ENCODE assay signal across 13 mouse cellular contexts in the genomic region with DNA sequence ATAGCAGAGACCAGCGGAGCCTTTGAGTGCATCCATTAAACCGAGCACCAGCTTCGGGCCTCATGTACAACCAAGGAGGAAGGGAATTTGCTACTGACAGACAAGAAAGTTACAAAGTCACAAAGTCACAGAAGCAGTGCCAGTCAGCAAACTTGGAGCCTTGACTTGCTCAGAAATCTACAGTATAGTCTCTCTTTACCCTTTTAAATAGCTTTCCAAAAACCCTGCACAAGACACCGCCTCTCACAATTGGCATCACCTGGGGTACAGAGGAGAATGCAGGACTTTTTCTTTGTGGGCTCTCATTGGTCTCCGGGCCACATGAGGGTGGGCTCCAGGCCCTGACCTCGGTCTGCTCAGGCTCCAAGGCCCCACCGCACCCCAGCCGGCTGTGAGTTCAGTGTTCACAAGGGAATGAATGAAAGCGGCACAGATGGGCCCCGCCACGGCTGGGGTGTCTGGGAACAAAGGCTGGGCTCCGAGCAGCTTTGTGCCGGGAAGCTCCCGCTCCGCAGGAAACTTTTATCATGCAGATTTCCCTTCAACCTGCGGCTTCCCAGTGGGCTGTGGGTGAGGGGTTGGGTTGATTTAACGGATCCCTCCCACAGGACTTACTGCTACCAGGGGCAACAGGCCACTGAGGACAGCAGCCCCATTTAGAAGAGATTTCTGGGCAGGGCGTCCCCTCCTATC. TPM values are rescaled to one million over a fixed set of nuclear protein-coding genes. Genes with fewer than 3 reads are reported as not detected.
DNase-seq lines count a peak whose midpoint lies in the region; ATAC-seq lines count a peak whose summit lies in the region.
"Had no signal": no experiment of that assay in that cellular context is flagged by ENCODE, and none has a peak within 500 bp of the region (broad histone marks: within the 10 kb centered on the region; RNA-seq: fewer than 3 reads in every experiment).

No protein-coding gene starts in this region.

- peaks cover 87% of the 10 kb centered on the region for H3K36me3 ChIP-seq in heart, embryonic 13.5 days
- peaks cover 3% of the 10 kb centered on the region for H3K36me3 ChIP-seq in embryonic facial prominence, embryonic 11.5 days (replicated peaks; ENCODE audit: control insufficient read depth, insufficient read depth, low read depth, low read length)
- H3K36me3 ChIP-seq in hindbrain, embryonic 16.5 days (ENCODE audit: control insufficient read depth, insufficient read depth, low read length) = peaks cover 19% of the 10 kb centered on the region
- peaks cover 41% of the 10 kb centered on the region for H3K36me3 ChIP-seq in neural tube, embryonic 14.5 days (ENCODE audit: control insufficient read depth, insufficient read depth, low read length)

- H3K27ac ChIP-seq in heart, embryonic 13.5 days (replicated peaks) = peak overlapping the region; percentile 42; the same call in 1 of the 2 replicates
- H3K27ac ChIP-seq in embryonic facial prominence, embryonic 11.5 days (replicated peaks; ENCODE audit: low read depth, low read length) = peak overlapping the region; percentile 52
- H3K27ac ChIP-seq in hindbrain, embryonic 16.5 days (ENCODE audit: low read depth, low read length) = peak overlapping the region; percentile 68
- peak overlapping the region; percentile 76 for H3K27ac ChIP-seq in neural tube, embryonic 14.5 days (ENCODE audit: low read depth, low read length)

- DNase-seq in heart, adult 8-10 months (ENCODE audit: low spot score) = no peak
- DNase-seq in embryonic facial prominence, embryonic 11.5 days (ENCODE audit: low spot score) = peak; percentile 51
- DNase-seq in kidney, adult 9 months = no peak
- no peak for DNase-seq in lung, postnatal 10 days
- DNase-seq in natural killer cell, adult 2 months (ENCODE audit: low spot score in 2 of 2) = no peak
- DNase-seq: B cell, adult 2 months; cerebellum, postnatal 25 days; heart, postnatal 36 days; lung, embryonic 14.5 days had no signal

- ATAC-seq in heart, embryonic 13.5 days (ENCODE audit: extremely low read depth, insufficient number of reproducible peaks, low FRiP score, low TSS enrichment) = no peak
- peak; percentile 86 for ATAC-seq in embryonic facial prominence, embryonic 11.5 days (replicated peaks; ENCODE audit: insufficient number of reproducible peaks, low FRiP score, low TSS enrichment, low read depth)
- ATAC-seq in hindbrain, embryonic 16.5 days = peak; percentile 91
- peak; percentile 91 for ATAC-seq in neural tube, embryonic 14.5 days (ENCODE audit: low read depth)

- 56% methylated on average over 18 of the region's 18 CpGs for WGBS in heart, embryonic 13.5 days
- 36% methylated on average over 18 of the region's 18 CpGs for WGBS in embryonic facial prominence, embryonic 11.5 days
- WGBS in hindbrain, embryonic 16.5 days = 19% methylated on average over 18 of the region's 18 CpGs
- WGBS in neural tube, embryonic 14.5 days = 11% methylated on average over 18 of the region's 18 CpGs

- no peaks in the 10 kb centered on the region for H3K27me3 ChIP-seq in heart, embryonic 13.5 days (replicated peaks)
- no peaks in the 10 kb centered on the region for H3K27me3 ChIP-seq in embryonic facial prominence, embryonic 11.5 days (ENCODE audit: control insufficient read depth, insufficient read depth, low read length)
- no peaks in the 10 kb centered on the region for H3K27me3 ChIP-seq in hindbrain, embryonic 16.5 days (replicated peaks; ENCODE audit: control insufficient read depth, insufficient read depth, low read length)
- H3K27me3 ChIP-seq in neural tube, embryonic 14.5 days (ENCODE audit: control insufficient read depth, insufficient read depth, low read length) = no peaks in the 10 kb centered on the region

- no peaks in the 10 kb centered on the region for H3K9me3 ChIP-seq in heart, embryonic 13.5 days
- H3K9me3 ChIP-seq in embryonic facial prominence, embryonic 11.5 days (replicated peaks; ENCODE audit: control insufficient read depth, low read length) = no peaks in the 10 kb centered on the region
- H3K9me3 ChIP-seq in hindbrain, embryonic 16.5 days (ENCODE audit: control insufficient read depth, low read length) = no peaks in the 10 kb centered on the region
- no peaks in the 10 kb centered on the region for H3K9me3 ChIP-seq in neural tube, embryonic 14.5 days (ENCODE audit: control insufficient read depth, low read length)

- 0 out of 2 replicates have a peak overlapping the region, but pooled peaks have one; percentile 13 for H3K9ac ChIP-seq in heart, embryonic 13.5 days
- no peak overlapping the region for H3K9ac ChIP-seq in embryonic facial prominence, embryonic 11.5 days (replicated peaks; ENCODE audit: low read length)
- H3K9ac ChIP-seq in hindbrain, embryonic 16.5 days (ENCODE audit: low read depth, low read length) = no peak overlapping the region; the same call in 1 of the 2 replicates
- H3K9ac ChIP-seq in neural tube, embryonic 14.5 days (replicated peaks; ENCODE audit: low read depth, low read length) = no peak overlapping the region
- H3K9ac ChIP-seq: lung, embryonic 14.5 days had no signal

- no peak overlapping the region for H3K4me3 ChIP-seq in heart, embryonic 13.5 days
- H3K4me3 ChIP-seq in embryonic facial prominence, embryonic 11.5 days (ENCODE audit: low read depth, low read length) = no peak overlapping the region
- no peak overlapping the region for H3K4me3 ChIP-seq in hindbrain, embryonic 16.5 days (ENCODE audit: low read length)
- no peak overlapping the region for H3K4me3 ChIP-seq in neural tube, embryonic 14.5 days (ENCODE audit: low read depth, low read length)

- peaks cover 7% of the 10 kb centered on the region; the same call in 1 of the 2 replicates for H3K4me1 ChIP-seq in heart, embryonic 13.5 days
- H3K4me1 ChIP-seq in embryonic facial prominence, embryonic 11.5 days (ENCODE audit: control insufficient read depth, insufficient read depth, low read length) = no peaks in the 10 kb centered on the region
- peaks cover 3% of the 10 kb centered on the region; the same call in 1 of the 2 replicates for H3K4me1 ChIP-seq in hindbrain, embryonic 16.5 days (ENCODE audit: control insufficient read depth, insufficient read depth, low read depth, low read length)
- peaks cover 15% of the 10 kb centered on the region; the same call in 1 of the 2 replicates for H3K4me1 ChIP-seq in neural tube, embryonic 14.5 days (ENCODE audit: control insufficient read depth, insufficient read depth, low read length)

- no peak overlapping the region for H3K4me2 ChIP-seq in heart, embryonic 13.5 days
- H3K4me2 ChIP-seq in embryonic facial prominence, embryonic 11.5 days (ENCODE audit: low read depth, low read length) = no peak overlapping the region
- H3K4me2 ChIP-seq in hindbrain, embryonic 16.5 days (ENCODE audit: low read length) = no peak overlapping the region
- no peak overlapping the region for H3K4me2 ChIP-seq in neural tube, embryonic 14.5 days (ENCODE audit: low read depth, low read length)
- H3K4me2 ChIP-seq: lung, embryonic 14.5 days had no signal

RNA-seq across cellular contexts. Expression of a gene that starts 11.7 kb away (rescaled TPM):
- polyA plus RNA-seq in heart, embryonic 13.5 days (2015; fragmentation: Nextera tagmentation; extraction: Ambion mirVana) = 78.2 and 91.4 TPM in 2 replicates
- total RNA-seq in heart, adult 8-10 months (2022) = 10 to 100 TPM; 76.6 to 83.9 (median 80.0) TPM
- 153 TPM in 2 replicates for polyA plus RNA-seq in embryonic facial prominence, embryonic 11.5 days (2014; fragmentation: Nextera tagmentation; extraction: Ambion mirVana)
- 216 and 224 TPM in 2 replicates for polyA plus RNA-seq in hindbrain, embryonic 16.5 days (2015; fragmentation: Nextera tagmentation; extraction: Ambion mirVana)
- 223 and 244 TPM in 2 replicates for polyA plus RNA-seq in neural tube, embryonic 14.5 days (2014; fragmentation: Nextera tagmentation; extraction: Ambion mirVana)

RNA-seq across cellular contexts. Expression of a gene that starts 18.0 kb away (rescaled TPM):
- polyA plus RNA-seq in heart, embryonic 13.5 days (2015; fragmentation: Nextera tagmentation; extraction: Ambion mirVana) = 2.1 and 3.1 TPM in 2 replicates
- total RNA-seq in heart, adult 8-10 months (2022) = 10 to 100 TPM in 2 of 4 experiments, 1 to 10 TPM in 2; 7.4 to 10.9 (median 9.0) TPM
- polyA plus RNA-seq in embryonic facial prominence, embryonic 11.5 days (2014; fragmentation: Nextera tagmentation; extraction: Ambion mirVana) = 12.4 and 13.5 TPM in 2 replicates
- polyA plus RNA-seq in hindbrain, embryonic 16.5 days (2015; fragmentation: Nextera tagmentation; extraction: Ambion mirVana) = 34.5 and 34.7 TPM in 2 replicates
- polyA plus RNA-seq in neural tube, embryonic 14.5 days (2014; fragmentation: Nextera tagmentation; extraction: Ambion mirVana) = 50.4 and 56.7 TPM in 2 replicates

RNA-seq across cellular contexts. Expression of a gene that starts 49.7 kb away (rescaled TPM):
- 24.4 and 25.4 TPM in 2 replicates for polyA plus RNA-seq in heart, embryonic 13.5 days (2015; fragmentation: Nextera tagmentation; extraction: Ambion mirVana)
- under 1 TPM in 3 of 4 experiments, not detected in 1; 0.20 to 0.31 (median 0.22) TPM for total RNA-seq in heart, adult 8-10 months (2022)
- polyA plus RNA-seq in embryonic facial prominence, embryonic 11.5 days (2014; fragmentation: Nextera tagmentation; extraction: Ambion mirVana) = 71.5 and 81.7 TPM in 2 replicates
- 10.8 and 11.1 TPM in 2 replicates for polyA plus RNA-seq in hindbrain, embryonic 16.5 days (2015; fragmentation: Nextera tagmentation; extraction: Ambion mirVana)
- 3.2 and 3.5 TPM in 2 replicates for polyA plus RNA-seq in neural tube, embryonic 14.5 days (2014; fragmentation: Nextera tagmentation; extraction: Ambion mirVana)
- total RNA-seq: gastrocnemius, adult 18-20 months had no signal
